Mouse (Mus musculus): ENCODE measurements around the gene Sp8. TPM values are rescaled to one million over a fixed set of nuclear protein-coding genes. Genes with fewer than 3 reads are reported as not detected.

The Sp8 gene
- polyA plus RNA-seq, 1 experiment from 2014 or later: 5.8 TPM

Other genes with a start within 250 kb of the Sp8 start
- gene Abcb5, start 120.1 kb downstream of the Sp8 start, polyA plus RNA-seq (2016; fragmentation: Nextera tagmentation; extraction: Ambion mirVana): not detected in 2 replicates